ENCODE assay signal across 31 mouse cellular contexts in genomic region chr3:92715122-92715521, GRCm38 (mm10). TPM values are rescaled to one million over a fixed set of nuclear protein-coding genes. Genes with fewer than 3 reads are reported as not detected.
DNase-seq lines count a peak whose midpoint lies in the region; ATAC-seq and TF ChIP-seq lines count a peak whose summit lies in the region.
"Had no signal": no experiment of that assay in that cellular context is flagged by ENCODE, and none has a peak within 500 bp of the region (broad histone marks: within the 10 kb centered on the region; RNA-seq: fewer than 3 reads in every experiment).

No protein-coding gene starts in this region.

- H3K36me3 ChIP-seq in midbrain, postnatal 0 days (ENCODE audit: insufficient read depth, low read length): no peaks in the 10 kb centered on the region
- H3K36me3 ChIP-seq in midbrain, embryonic 16.5 days (ENCODE audit: control insufficient read depth, insufficient read depth, low read length): no peaks in the 10 kb centered on the region
- H3K36me3 ChIP-seq: embryonic facial prominence, embryonic 10.5 days; heart, embryonic 13.5 days; hindbrain, embryonic 15.5 days; limb, embryonic 13.5 days had no signal

- peak; percentile 4 for DNase-seq in embryo, embryonic 10 days (ENCODE audit: low spot score)
- DNase-seq in embryo, embryonic 11 days: no peak
- peak; percentile 3 for DNase-seq in kidney, adult 9 months
- no peak for DNase-seq in kidney, postnatal 4 days
- DNase-seq in midbrain, postnatal 0 days (ENCODE audit: low spot score): no peak
- DNase-seq in T-cell, adult 2 months (ENCODE audit: low spot score): no peak
- DNase-seq in natural killer cell, adult 2 months (ENCODE audit: low spot score in 2 of 2): no peak
- DNase-seq: adrenal gland, postnatal 25 days; cerebellum, adult 11-12 months; cerebellum, postnatal 14 days; gastrocnemius, postnatal 10 days; heart, adult 11 months; heart, postnatal 36 days; lung, postnatal 10 days; retina, postnatal 1 day; right cerebral cortex, postnatal 4 days; thymus, postnatal 14 days had no signal

- no peak overlapping the region for H3K27ac ChIP-seq in midbrain, postnatal 0 days (ENCODE audit: low read depth, low read length)
- H3K27ac ChIP-seq in midbrain, embryonic 16.5 days (ENCODE audit: low read length): no peak overlapping the region
- H3K27ac ChIP-seq: embryonic facial prominence, embryonic 10.5 days; heart, embryonic 13.5 days; hindbrain, embryonic 15.5 days; limb, embryonic 13.5 days; liver, embryonic 14.5 days had no signal

- no peak overlapping the region for H3K4me3 ChIP-seq in midbrain, postnatal 0 days (ENCODE audit: low read depth, low read length)
- no peak overlapping the region for H3K4me3 ChIP-seq in midbrain, embryonic 16.5 days (ENCODE audit: low read depth, low read length)
- H3K4me3 ChIP-seq: embryonic facial prominence, embryonic 10.5 days; heart, embryonic 13.5 days; hindbrain, embryonic 15.5 days; limb, embryonic 13.5 days; megakaryocyte, embryonic 14.5 days had no signal

- no peaks in the 10 kb centered on the region for H3K9me3 ChIP-seq in midbrain, postnatal 0 days (ENCODE audit: low read length)
- no peaks in the 10 kb centered on the region for H3K9me3 ChIP-seq in midbrain, embryonic 16.5 days (replicated peaks; ENCODE audit: control insufficient read depth, low read length, poor library complexity, severe bottlenecking)
- H3K9me3 ChIP-seq: embryonic facial prominence, embryonic 10.5 days; heart, embryonic 13.5 days; hindbrain, embryonic 15.5 days; limb, embryonic 13.5 days; megakaryocyte, embryonic 14.5 days had no signal

- no peak overlapping the region for H3K9ac ChIP-seq in midbrain, postnatal 0 days (replicated peaks; ENCODE audit: low read length, poor library complexity, severe bottlenecking)
- H3K9ac ChIP-seq in midbrain, embryonic 16.5 days (ENCODE audit: low read depth, low read length): no peak overlapping the region
- H3K9ac ChIP-seq: heart, embryonic 13.5 days; hindbrain, embryonic 15.5 days; limb, embryonic 13.5 days; liver, embryonic 14.5 days had no signal

- ATAC-seq in midbrain, postnatal 0 days (ENCODE audit: low FRiP score): no peak
- no peak for ATAC-seq in midbrain, embryonic 16.5 days

- TF ChIP-seq CTCF in midbrain, postnatal 0 days (IDR thresholded peaks at IDR 0.05): peak; percentile 37

- H3K27me3 ChIP-seq in midbrain, postnatal 0 days (ENCODE audit: insufficient read depth, low read length): no peaks in the 10 kb centered on the region
- no peaks in the 10 kb centered on the region for H3K27me3 ChIP-seq in midbrain, embryonic 16.5 days (ENCODE audit: control insufficient read depth, insufficient read depth, low read depth, low read length)
- H3K27me3 ChIP-seq: heart, embryonic 13.5 days; hindbrain, embryonic 15.5 days; limb, embryonic 13.5 days; megakaryocyte, embryonic 14.5 days had no signal

- no peaks in the 10 kb centered on the region for H3K4me1 ChIP-seq in midbrain, postnatal 0 days (ENCODE audit: insufficient read depth, low read length)
- H3K4me1 ChIP-seq in midbrain, embryonic 16.5 days (ENCODE audit: control insufficient read depth, insufficient read depth, low read length): no peaks in the 10 kb centered on the region
- H3K4me1 ChIP-seq: embryonic facial prominence, embryonic 10.5 days; heart, embryonic 13.5 days; hindbrain, embryonic 15.5 days; limb, embryonic 13.5 days; megakaryocyte, embryonic 14.5 days had no signal

- no peak overlapping the region for H3K4me2 ChIP-seq in midbrain, postnatal 0 days (ENCODE audit: low read depth, low read length, poor library complexity, severe bottlenecking)
- H3K4me2 ChIP-seq in midbrain, embryonic 16.5 days (ENCODE audit: low read length): no peak overlapping the region
- H3K4me2 ChIP-seq: heart, embryonic 13.5 days; hindbrain, embryonic 15.5 days; limb, embryonic 13.5 days had no signal

RNA-seq across cellular contexts. Expression of gene Lce1f, which starts 5.0 kb away (rescaled TPM):
- not detected in 2 replicates for total RNA-seq in midbrain, postnatal 0 days (2014; rRNA removed)
- not detected in 2 replicates for polyA plus RNA-seq in midbrain, postnatal 0 days (2015; fragmentation: Nextera tagmentation; extraction: Ambion mirVana)
- not detected in 2 replicates for polyA plus RNA-seq in midbrain, embryonic 16.5 days (2015; fragmentation: Nextera tagmentation; extraction: Ambion mirVana)
- total RNA-seq: adrenal gland, postnatal 25 days; gastrocnemius, postnatal 10 days; heart, postnatal 36 days; layer of hippocampus, postnatal 14 days; left cerebral cortex, postnatal 14 days had no signal
- polyA plus RNA-seq: embryonic facial prominence, embryonic 10.5 days; forebrain, embryonic 11.5 days; heart, embryonic 13.5 days; hindbrain, embryonic 15.5 days; kidney, embryonic 14.5 days; large intestine, adult 2 months; limb, embryonic 13.5 days; liver, embryonic 14.5 days; neural tube, embryonic 11.5 days; testis, adult 2 months had no signal

RNA-seq across cellular contexts. Expression of gene Lce1e, which starts 6.2 kb away (rescaled TPM):
- not detected in 2 replicates for total RNA-seq in midbrain, postnatal 0 days (2014; rRNA removed)
- polyA plus RNA-seq in midbrain, postnatal 0 days (2015; fragmentation: Nextera tagmentation; extraction: Ambion mirVana): not detected in 2 replicates
- polyA plus RNA-seq in midbrain, embryonic 16.5 days (2015; fragmentation: Nextera tagmentation; extraction: Ambion mirVana): not detected in 2 replicates
- total RNA-seq: adrenal gland, postnatal 25 days; gastrocnemius, postnatal 10 days; heart, postnatal 36 days; layer of hippocampus, postnatal 14 days; left cerebral cortex, postnatal 14 days had no signal
- polyA plus RNA-seq: embryonic facial prominence, embryonic 10.5 days; forebrain, embryonic 11.5 days; heart, embryonic 13.5 days; hindbrain, embryonic 15.5 days; kidney, embryonic 14.5 days; large intestine, adult 2 months; limb, embryonic 13.5 days; liver, embryonic 14.5 days; neural tube, embryonic 11.5 days; testis, adult 2 months had no signal

RNA-seq across cellular contexts. Expression of gene Gm38119, which starts 23.8 kb away (rescaled TPM):
- not detected in 2 replicates for total RNA-seq in midbrain, postnatal 0 days (2014; rRNA removed)
- polyA plus RNA-seq in midbrain, postnatal 0 days (2015; fragmentation: Nextera tagmentation; extraction: Ambion mirVana): not detected in 2 replicates
- not detected in 2 replicates for polyA plus RNA-seq in midbrain, embryonic 16.5 days (2015; fragmentation: Nextera tagmentation; extraction: Ambion mirVana)
- total RNA-seq: adrenal gland, postnatal 25 days; gastrocnemius, postnatal 10 days; heart, postnatal 36 days; layer of hippocampus, postnatal 14 days; left cerebral cortex, postnatal 14 days had no signal
- polyA plus RNA-seq: embryonic facial prominence, embryonic 10.5 days; forebrain, embryonic 11.5 days; heart, embryonic 13.5 days; hindbrain, embryonic 15.5 days; kidney, embryonic 14.5 days; large intestine, adult 2 months; limb, embryonic 13.5 days; liver, embryonic 14.5 days; neural tube, embryonic 11.5 days; testis, adult 2 months had no signal

RNA-seq across cellular contexts. Expression of gene Lce1d, which starts 28.1 kb away (rescaled TPM):
- total RNA-seq in midbrain, postnatal 0 days (2014; rRNA removed): 1.4 TPM in 1 of 2 replicates, not detected in the other
- polyA plus RNA-seq in midbrain, postnatal 0 days (2015; fragmentation: Nextera tagmentation; extraction: Ambion mirVana): not detected in 2 replicates
- not detected in 2 replicates for polyA plus RNA-seq in midbrain, embryonic 16.5 days (2015; fragmentation: Nextera tagmentation; extraction: Ambion mirVana)
- total RNA-seq: adrenal gland, postnatal 25 days; gastrocnemius, postnatal 10 days; heart, postnatal 36 days; layer of hippocampus, postnatal 14 days; left cerebral cortex, postnatal 14 days had no signal
- polyA plus RNA-seq: embryonic facial prominence, embryonic 10.5 days; forebrain, embryonic 11.5 days; heart, embryonic 13.5 days; hindbrain, embryonic 15.5 days; kidney, embryonic 14.5 days; large intestine, adult 2 months; limb, embryonic 13.5 days; liver, embryonic 14.5 days; neural tube, embryonic 11.5 days; testis, adult 2 months had no signal

RNA-seq across cellular contexts. Expression of gene Lce1c, which starts 36.1 kb away (rescaled TPM):
- 4.8 TPM in 1 of 2 replicates, not detected in the other for total RNA-seq in midbrain, postnatal 0 days (2014; rRNA removed)
- not detected in 2 replicates for polyA plus RNA-seq in midbrain, postnatal 0 days (2015; fragmentation: Nextera tagmentation; extraction: Ambion mirVana)
- not detected in 2 replicates for polyA plus RNA-seq in midbrain, embryonic 16.5 days (2015; fragmentation: Nextera tagmentation; extraction: Ambion mirVana)
- total RNA-seq: adrenal gland, postnatal 25 days; gastrocnemius, postnatal 10 days; heart, postnatal 36 days; layer of hippocampus, postnatal 14 days; left cerebral cortex, postnatal 14 days had no signal
- polyA plus RNA-seq: embryonic facial prominence, embryonic 10.5 days; forebrain, embryonic 11.5 days; heart, embryonic 13.5 days; hindbrain, embryonic 15.5 days; kidney, embryonic 14.5 days; large intestine, adult 2 months; limb, embryonic 13.5 days; liver, embryonic 14.5 days; neural tube, embryonic 11.5 days had no signal

Comparison
In these comparisons a context has a peak if more than half of its experiments do, and no peak if none do; other contexts are left out.
1. DNase-seq: peak in embryo, embryonic 10 days (single experiment) and kidney, adult 9 months (single experiment); none in embryo, embryonic 11 days (single experiment), kidney, postnatal 4 days (0 of 2), midbrain, postnatal 0 days (single experiment), T-cell, adult 2 months (single experiment) and natural killer cell, adult 2 months (0 of 2).